Mouse (Mus musculus): ENCODE results near the gene Cd300ld2.
"Not testable (repeated sequence)": the region's sequence is repeated elsewhere in the genome, so short reads cannot be mapped to it uniquely, and the experiment has no call there.

Cd300ld2 gene

GRCm38 (mm10) chr11:115016093-115016492 lies at the start of gene Cd300ld2:
Gene Cd300ld2, minus strand, starts transcription at chr11:115016193.
- not testable (repeated sequence) for DNase-seq

DNA sequence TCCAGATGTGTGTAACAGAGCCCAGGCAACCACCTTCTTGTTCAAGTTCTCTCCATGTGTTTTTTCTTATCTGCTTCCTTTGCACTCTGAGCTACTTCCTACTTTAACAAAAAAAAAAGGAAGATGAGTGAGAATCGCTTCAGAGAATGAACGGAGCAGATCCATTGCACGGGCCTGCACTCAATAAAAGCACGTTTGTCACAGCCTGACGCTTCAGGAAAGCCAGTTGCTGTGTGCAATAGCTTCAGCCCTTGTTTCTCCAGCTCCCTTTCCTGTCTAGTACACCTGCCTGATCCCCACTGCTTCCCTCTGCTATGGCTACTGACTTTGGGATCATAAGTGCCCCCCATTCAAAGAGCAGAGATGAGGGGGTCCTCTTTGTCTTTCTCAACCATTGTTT lies 46.1 kb upstream of the Cd300ld2 start, which contains the start of gene Cd300e:
Gene Cd300e (minus strand): TSS at position 101 of the 400 bp plus-strand sequence.
- DNase-seq, result no peak

DNA sequence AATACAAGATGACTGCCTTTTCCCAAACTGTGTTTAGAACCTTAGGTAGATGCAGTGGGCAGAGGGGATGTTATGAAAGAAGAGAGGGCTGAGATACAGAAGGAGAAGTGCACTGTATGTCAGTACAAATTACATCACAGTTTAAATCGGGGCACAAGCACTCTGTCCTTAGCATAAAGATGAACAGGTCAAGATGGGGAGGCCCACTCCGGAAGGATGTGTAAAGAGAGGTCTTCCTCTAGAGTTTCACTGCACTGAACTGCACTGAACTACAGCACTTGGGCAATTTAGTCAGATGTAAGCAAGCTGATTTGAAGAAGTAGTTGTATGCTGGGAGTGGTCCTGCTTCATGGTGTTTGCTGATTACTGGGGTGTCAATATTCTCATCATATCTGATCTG lies 43.8 kb upstream of the Cd300ld2 start:
- DNase-seq, result no peak

GRCm38 (mm10) chr11:115058701-115059100 lies 42.7 kb upstream of the Cd300ld2 start:
- DNase-seq, result no peak

GRCm38 (mm10) chr11:115054537-115054936 lies 38.5 kb upstream of the Cd300ld2 start:
- no peak for DNase-seq

GRCm38 (mm10) chr11:115052991-115053390 lies 37.0 kb upstream of the Cd300ld2 start:
- no peak for DNase-seq

- no peak for DNase-seq
Observed at GRCm38 (mm10) chr11:115052206-115052605, 36.2 kb upstream of the Cd300ld2 start.

DNA sequence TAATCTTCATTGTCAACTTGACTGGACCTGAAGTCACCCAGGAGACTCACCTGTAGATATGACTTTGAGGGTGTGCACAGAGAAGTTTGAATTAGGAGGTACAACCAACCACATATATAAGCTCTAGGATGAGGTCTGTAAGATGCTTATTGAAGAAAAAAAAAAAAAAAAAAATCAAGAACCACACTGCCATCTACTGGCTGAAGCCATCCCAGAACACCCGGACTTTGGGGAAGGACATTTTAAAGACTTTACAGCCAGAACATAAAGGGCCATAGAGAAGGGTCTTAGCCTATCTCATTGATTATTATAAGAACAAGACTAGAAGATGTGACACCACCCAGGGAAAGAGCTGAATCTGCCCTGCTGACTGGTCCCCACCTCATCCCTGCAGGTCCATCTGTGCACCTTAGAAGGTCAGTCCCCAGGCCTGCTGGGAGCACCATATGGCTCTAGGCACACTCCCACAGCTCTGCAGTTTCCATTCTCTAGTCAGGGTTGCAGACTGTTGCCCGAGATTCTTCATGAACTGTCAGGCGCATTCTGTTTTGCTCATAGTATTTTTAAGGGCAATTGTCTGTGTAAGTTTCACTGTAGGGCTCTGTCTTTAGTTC lies 33.4 kb upstream of the Cd300ld2 start:
- peak; percentile 89 to 95 for DNase-seq

- DNase-seq, result no peak
Observed at GRCm38 (mm10) chr11:115048259-115048658, 32.3 kb upstream of the Cd300ld2 start, which contains the start of gene Cd300ld3. Gene Cd300ld3, minus strand, starts transcription at chr11:115048409.

DNA sequence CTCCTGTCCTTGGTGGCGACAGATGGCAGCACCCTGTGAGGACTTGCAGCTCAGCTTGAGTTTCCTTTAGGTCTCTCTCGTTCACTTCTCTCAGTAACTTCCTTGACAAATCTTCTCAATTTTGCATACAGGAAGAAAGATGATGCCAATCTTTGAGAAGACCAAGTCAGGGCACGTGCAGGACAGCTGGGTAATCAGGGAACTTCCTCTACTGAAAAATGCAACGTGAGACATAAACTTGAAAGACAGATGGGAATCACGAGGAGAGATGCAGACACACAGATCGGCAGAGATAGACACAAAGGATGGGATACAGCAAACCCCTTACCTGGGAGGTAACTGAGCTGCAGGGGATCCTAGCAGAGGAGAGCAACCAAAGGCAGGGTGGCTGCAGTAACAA lies 21.7 kb upstream of the Cd300ld2 start, which contains the start of gene Cd300ld5:
Gene Cd300ld5 (minus strand): TSS at position 101 of the 400 bp plus-strand sequence.
- DNase-seq, result not testable (repeated sequence)

GRCm38 (mm10) chr11:115026912-115027311 lies 10.9 kb upstream of the Cd300ld2 start, which contains the start of gene Cd300ld4:
Gene Cd300ld4, minus strand, starts transcription at chr11:115027012.
- not testable (repeated sequence) for DNase-seq

- DNase-seq, result no peak
Observed at GRCm38 (mm10) chr11:115004070-115004469, 11.9 kb downstream of the Cd300ld2 start.

DNA sequence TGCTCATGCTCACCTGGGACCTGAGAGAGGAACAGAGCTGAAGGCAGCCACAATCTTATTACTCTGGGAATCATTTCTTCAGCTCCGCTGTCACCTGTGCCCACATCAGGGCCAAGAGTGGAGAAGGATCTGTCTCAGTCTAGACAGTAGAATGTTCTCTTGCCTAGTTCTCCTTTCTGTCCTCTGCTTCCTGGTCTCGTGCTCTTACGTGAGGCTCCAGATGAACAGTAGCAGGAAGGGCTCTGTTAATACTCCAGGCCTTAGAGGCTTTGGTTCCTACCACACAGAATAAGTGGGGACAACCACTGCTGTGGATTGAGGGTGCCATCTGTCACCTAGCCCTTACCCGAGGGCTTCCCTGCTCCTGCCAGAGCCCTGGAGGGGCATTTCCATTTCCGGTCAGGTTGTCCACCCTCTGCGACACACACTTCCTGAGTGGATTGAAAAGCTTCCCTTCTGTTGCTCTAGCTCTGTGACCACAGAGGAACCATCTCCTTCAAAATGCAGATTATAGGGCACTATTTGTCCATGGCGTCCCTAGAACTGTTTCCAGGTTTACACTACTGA lies 14.4 kb downstream of the Cd300ld2 start, which contains the start of gene Cd300c2:
Gene Cd300c2 (minus strand): TSS at position 407 of the 567 bp plus-strand sequence.
- DNase-seq, result peak; percentile 29 to 32

GRCm38 (mm10) chr11:114989793-114990192 lies 26.2 kb downstream of the Cd300ld2 start, which contains the start of gene Cd300ld:
Gene Cd300ld, minus strand, starts transcription at chr11:114989922.
- DNase-seq, result no peak

DNA sequence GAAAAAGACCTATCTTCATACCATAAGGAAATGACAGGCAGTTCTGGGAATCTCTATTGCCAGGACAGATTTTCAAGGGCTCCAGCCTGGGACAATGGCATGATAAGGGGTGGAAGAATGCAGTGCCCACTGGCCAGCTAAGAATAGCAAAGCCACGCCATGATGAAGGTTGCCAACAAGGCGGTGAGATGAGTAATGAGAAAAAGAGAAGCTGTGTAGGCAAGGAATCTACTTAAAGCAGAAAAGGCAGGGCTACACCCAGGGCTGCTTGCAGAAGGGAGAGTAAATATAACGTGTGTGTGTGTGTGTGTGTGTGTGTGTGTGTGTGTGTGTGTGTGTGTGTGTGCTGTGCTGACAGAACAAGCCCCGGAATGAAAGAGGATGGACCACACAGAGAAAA lies 34.1 kb downstream of the Cd300ld2 start:
- no peak for DNase-seq

DNA sequence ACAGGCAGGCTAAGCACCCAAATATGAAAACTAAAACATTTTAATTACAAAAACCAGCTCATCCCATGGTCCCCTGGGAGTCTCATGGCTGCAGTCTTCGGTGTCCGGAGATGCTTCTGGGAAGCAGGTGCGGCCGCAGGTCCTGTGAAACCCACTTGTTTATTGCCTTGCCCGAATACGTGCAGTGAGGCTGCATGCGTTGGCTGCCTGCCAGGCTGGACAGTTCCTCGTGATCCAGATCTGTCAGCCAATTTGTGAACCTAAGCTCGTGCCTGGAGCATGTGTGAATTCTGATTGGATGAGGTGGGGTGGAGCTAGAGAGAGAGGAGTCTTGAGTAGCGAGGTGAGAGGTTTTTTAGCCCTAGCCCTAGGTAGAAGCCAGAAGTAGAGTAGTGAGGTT lies 43.3 kb downstream of the Cd300ld2 start:
- peak; percentile 55 to 70 for DNase-seq

DNA sequence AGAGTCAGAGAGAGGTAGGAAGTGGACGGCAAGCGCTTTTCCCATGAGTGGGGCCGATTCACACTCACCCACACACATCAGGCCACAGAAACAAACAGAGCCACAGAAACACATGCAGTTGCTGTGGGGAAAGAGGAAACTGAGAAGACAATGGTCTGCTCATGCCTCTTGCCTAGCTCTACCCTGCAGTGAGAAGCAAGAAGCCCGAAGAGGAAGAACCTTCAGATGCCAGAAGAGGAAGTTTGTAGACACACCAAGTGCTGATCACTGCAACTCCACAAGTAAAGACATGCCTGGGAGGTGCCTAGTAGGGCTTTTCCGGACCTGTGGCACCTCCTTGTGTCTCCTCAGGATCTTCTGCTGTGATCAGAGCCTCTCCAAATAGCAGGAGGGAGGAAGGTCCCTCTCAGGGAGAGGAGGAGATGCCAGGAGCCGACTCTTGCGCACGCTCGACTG lies 47.2 kb downstream of the Cd300ld2 start, which contains the start of gene Cd300c:
Gene Cd300c (minus strand): TSS at position 406 of the 456 bp plus-strand sequence.
- no peak for DNase-seq

DNA sequence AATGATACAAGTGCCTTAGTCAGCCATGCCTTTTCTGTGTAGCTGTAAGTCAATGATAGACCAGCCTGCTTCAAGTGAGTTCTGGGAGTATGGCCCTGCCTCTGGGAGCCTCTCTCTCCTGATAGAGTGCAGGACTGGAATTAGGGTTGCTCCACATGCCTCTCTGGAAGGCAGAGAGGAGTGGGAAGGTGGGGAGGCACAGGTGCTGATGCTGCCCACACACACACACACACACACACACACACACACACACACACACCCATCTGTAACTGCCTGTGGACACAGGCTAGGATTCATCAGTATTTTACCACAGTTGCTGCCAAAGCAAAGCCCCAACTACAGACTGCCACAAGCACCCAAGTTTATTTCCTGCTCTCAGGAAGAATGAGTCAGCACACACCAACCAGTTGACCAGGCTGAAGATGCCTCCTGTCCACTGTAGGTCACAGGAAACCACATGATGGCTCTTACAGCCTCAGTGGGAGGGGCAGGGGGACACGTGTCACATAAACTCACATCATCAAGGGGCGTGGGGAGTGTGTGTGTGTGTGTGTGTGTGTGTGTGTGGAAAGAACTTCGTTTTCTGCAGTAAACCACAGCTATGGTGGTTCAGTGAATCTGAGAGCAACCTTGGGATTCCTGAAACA lies 50.7 kb downstream of the Cd300ld2 start:
- no peak for DNase-seq

- peak in 1 of 2 experiments; percentile 26 for DNase-seq
Observed at GRCm38 (mm10) chr11:114960369-114960768, 55.6 kb downstream of the Cd300ld2 start.

Data from cerebellum, postnatal 14 days (tissue).